In the genomic region with DNA sequence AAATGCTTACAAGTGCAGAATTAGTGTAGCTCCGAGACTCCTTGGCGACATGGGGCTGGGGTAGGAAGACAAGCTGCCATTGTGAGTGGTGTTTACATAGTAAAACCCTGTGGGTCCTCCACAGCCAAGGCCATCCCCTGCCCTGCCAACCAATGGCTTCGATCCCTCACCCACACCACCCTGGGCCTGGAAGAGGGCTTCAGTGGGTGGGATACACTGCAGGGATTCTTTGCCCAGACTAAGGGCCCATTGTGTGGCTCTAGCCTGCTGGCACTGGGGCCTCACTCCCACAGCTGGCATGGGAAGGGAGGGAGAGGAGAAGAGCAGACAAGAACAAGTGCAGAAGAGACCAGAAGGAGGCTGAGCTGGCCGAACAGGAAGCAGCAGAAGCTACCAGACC, we compare ENCODE assay signal across 12 mouse cellular contexts. TPM values are rescaled to one million over a fixed set of nuclear protein-coding genes. Genes with fewer than 3 reads are reported as not detected.
DNase-seq lines count a peak whose midpoint lies in the region; ATAC-seq and TF ChIP-seq lines count a peak whose summit lies in the region.
"Had no signal": no experiment of that assay in that cellular context is flagged by ENCODE, and none has a peak within 500 bp of the region (broad histone marks: within the 10 kb centered on the region; RNA-seq: fewer than 3 reads in every experiment).

No protein-coding gene starts in this region.

- ATAC-seq in forebrain, embryonic 13.5 days: no peak
- no peak for ATAC-seq in forebrain, embryonic 14.5 days
- ATAC-seq in stomach, embryonic 15.5 days (ENCODE audit: insufficient read depth, low FRiP score, low read depth): peak; percentile 12; the same call in 1 of the 2 replicates
- ATAC-seq in stomach, postnatal 0 days (ENCODE audit: low FRiP score, low TSS enrichment): no peak
- ATAC-seq in kidney, embryonic 16.5 days (ENCODE audit: low FRiP score, low TSS enrichment): no peak

- no peak overlapping the region for H3K27ac ChIP-seq in forebrain, embryonic 13.5 days
- H3K27ac ChIP-seq in forebrain, embryonic 14.5 days (ENCODE audit: low read depth, low read length): no peak overlapping the region
- H3K27ac ChIP-seq in stomach, embryonic 15.5 days: no peak overlapping the region
- no peak overlapping the region for H3K27ac ChIP-seq in stomach, postnatal 0 days (replicated peaks)
- no peak overlapping the region for H3K27ac ChIP-seq in kidney, embryonic 16.5 days (ENCODE audit: low read length)
- H3K27ac ChIP-seq: embryonic facial prominence, embryonic 15.5 days; macrophage had no signal

- H3K9me3 ChIP-seq in forebrain, embryonic 13.5 days (replicated peaks): no peaks in the 10 kb centered on the region
- no peaks in the 10 kb centered on the region for H3K9me3 ChIP-seq in forebrain, embryonic 14.5 days (replicated peaks; ENCODE audit: control insufficient read depth, low read length)
- no peaks in the 10 kb centered on the region for H3K9me3 ChIP-seq in stomach, embryonic 15.5 days
- H3K9me3 ChIP-seq in stomach, postnatal 0 days (ENCODE audit: control insufficient read depth, low read length): no peaks in the 10 kb centered on the region
- no peaks in the 10 kb centered on the region for H3K9me3 ChIP-seq in kidney, embryonic 16.5 days (ENCODE audit: low read length)
- H3K9me3 ChIP-seq: embryonic facial prominence, embryonic 15.5 days had no signal

- WGBS in forebrain, embryonic 13.5 days: 63% methylated on average over 4 of the region's 4 CpGs
- WGBS in forebrain, embryonic 14.5 days: 69% methylated on average over 4 of the region's 4 CpGs
- WGBS in stomach, embryonic 15.5 days: 68% methylated on average over 4 of the region's 4 CpGs
- WGBS in stomach, postnatal 0 days: 60% methylated on average over 4 of the region's 4 CpGs
- WGBS in kidney, embryonic 16.5 days: 77% methylated on average over 4 of the region's 4 CpGs

- peaks cover 27% of the 10 kb centered on the region for H3K4me1 ChIP-seq in forebrain, embryonic 13.5 days
- H3K4me1 ChIP-seq in forebrain, embryonic 14.5 days (ENCODE audit: control insufficient read depth, insufficient read depth, low read length): peaks cover 13% of the 10 kb centered on the region
- H3K4me1 ChIP-seq in stomach, embryonic 15.5 days: peaks cover 8% of the 10 kb centered on the region
- H3K4me1 ChIP-seq in stomach, postnatal 0 days (replicated peaks; ENCODE audit: control insufficient read depth, insufficient read depth): no peaks in the 10 kb centered on the region
- H3K4me1 ChIP-seq in kidney, embryonic 16.5 days (ENCODE audit: insufficient read depth, low read length): peaks cover 9% of the 10 kb centered on the region

- H3K4me3 ChIP-seq in forebrain, embryonic 13.5 days: peak overlapping the region; percentile 80; the same call in 1 of the 2 replicates
- no peak overlapping the region for H3K4me3 ChIP-seq in forebrain, embryonic 14.5 days (ENCODE audit: low read depth, low read length)
- H3K4me3 ChIP-seq in stomach, embryonic 15.5 days (replicated peaks): no peak overlapping the region
- H3K4me3 ChIP-seq in stomach, postnatal 0 days (ENCODE audit: low read depth, low read length): no peak overlapping the region
- H3K4me3 ChIP-seq in kidney, embryonic 16.5 days (ENCODE audit: low read length): no peak overlapping the region

- no peak for TF ChIP-seq EP300 in stomach, postnatal 0 days (optimal IDR thresholded peaks at IDR 0.05)

- no peak for DNase-seq in forebrain, embryonic 14.5 days (ENCODE audit: low spot score)
- DNase-seq in stomach, postnatal 0 days (ENCODE audit: low spot score): no peak
- peak; percentile 55 to 60 for DNase-seq in left cerebral cortex, postnatal 10 days (ENCODE audit: extremely low spot score in 1 of 2, low spot score in 2 of 2)
- peak; percentile 77 for DNase-seq in telencephalon, adult 2 months (ENCODE audit: low read depth, low spot score)
- DNase-seq in adrenal gland, adult 8-10 months: no peak
- DNase-seq: B cell, adult 2 months; thymus, adult 18-20 months had no signal

- H3K9ac ChIP-seq in forebrain, embryonic 13.5 days: no peak overlapping the region
- H3K9ac ChIP-seq in forebrain, embryonic 14.5 days (ENCODE audit: low read length): no peak overlapping the region
- no peak overlapping the region for H3K9ac ChIP-seq in stomach, embryonic 15.5 days
- no peak overlapping the region for H3K9ac ChIP-seq in stomach, postnatal 0 days (ENCODE audit: low read length)
- H3K9ac ChIP-seq in kidney, embryonic 16.5 days (replicated peaks; ENCODE audit: low read length): no peak overlapping the region
- H3K9ac ChIP-seq: embryonic facial prominence, embryonic 15.5 days had no signal

- H3K36me3 ChIP-seq in forebrain, embryonic 13.5 days (ENCODE audit: poor library complexity, severe bottlenecking): peaks cover 5% of the 10 kb centered on the region; the same call in 1 of the 2 replicates
- H3K36me3 ChIP-seq in forebrain, embryonic 14.5 days (ENCODE audit: control insufficient read depth, insufficient read depth, low read length): no peaks in the 10 kb centered on the region
- H3K36me3 ChIP-seq in stomach, embryonic 15.5 days: no peaks in the 10 kb centered on the region
- H3K36me3 ChIP-seq in stomach, postnatal 0 days (ENCODE audit: control insufficient read depth, insufficient read depth, low read length): no peaks in the 10 kb centered on the region
- H3K36me3 ChIP-seq in kidney, embryonic 16.5 days (ENCODE audit: insufficient read depth, low read length): no peaks in the 10 kb centered on the region
- H3K36me3 ChIP-seq: embryonic facial prominence, embryonic 15.5 days had no signal

- intact Hi-C loops in left cerebral cortex, postnatal 10 days (cut with DNase I): no loop called here

- H3K27me3 ChIP-seq in forebrain, embryonic 13.5 days: peaks cover 3% of the 10 kb centered on the region; the same call in 1 of the 2 replicates
- H3K27me3 ChIP-seq in forebrain, embryonic 14.5 days (replicated peaks; ENCODE audit: control insufficient read depth, insufficient read depth, low read length): no peaks in the 10 kb centered on the region
- H3K27me3 ChIP-seq in stomach, embryonic 15.5 days (replicated peaks): no peaks in the 10 kb centered on the region
- H3K27me3 ChIP-seq in stomach, postnatal 0 days (ENCODE audit: control insufficient read depth, insufficient read depth, low read length): no peaks in the 10 kb centered on the region
- H3K27me3 ChIP-seq in kidney, embryonic 16.5 days (ENCODE audit: insufficient read depth, low read length): no peaks in the 10 kb centered on the region
- H3K27me3 ChIP-seq: embryonic facial prominence, embryonic 15.5 days had no signal

- no peak overlapping the region for H3K4me2 ChIP-seq in forebrain, embryonic 13.5 days
- no peak overlapping the region for H3K4me2 ChIP-seq in forebrain, embryonic 14.5 days (ENCODE audit: low read length)
- H3K4me2 ChIP-seq in stomach, embryonic 15.5 days: no peak overlapping the region
- no peak overlapping the region for H3K4me2 ChIP-seq in stomach, postnatal 0 days (replicated peaks; ENCODE audit: low read depth)
- no peak overlapping the region for H3K4me2 ChIP-seq in kidney, embryonic 16.5 days (replicated peaks; ENCODE audit: low read depth, low read length)

- TF ChIP-seq CTCF in stomach, postnatal 0 days (IDR thresholded peaks at IDR 0.05; ENCODE audit: low read depth): no peak

RNA-seq across cellular contexts. Expression of gene Scamp5, which starts 1.1 kb away (rescaled TPM):
- polyA plus RNA-seq in forebrain, embryonic 13.5 days (2015; fragmentation: Nextera tagmentation; extraction: Ambion mirVana): 52.2 and 62.1 TPM in 2 replicates
- 73.9 and 91.1 TPM in 2 replicates for polyA plus RNA-seq in forebrain, embryonic 14.5 days (2014; fragmentation: Nextera tagmentation; extraction: Ambion mirVana)
- 19.8 and 22.4 TPM in 2 replicates for polyA plus RNA-seq in stomach, embryonic 15.5 days (2015; fragmentation: Nextera tagmentation; extraction: Ambion mirVana)
- polyA plus RNA-seq in stomach, postnatal 0 days (2015; fragmentation: Nextera tagmentation; extraction: Ambion mirVana): 42.4 and 48.7 TPM in 2 replicates
- 100 to 1,000 TPM; 387 to 389 TPM for total RNA-seq in left cerebral cortex, postnatal 10 days (2021)
- total RNA-seq in adrenal gland, adult 8-10 months (2022): 10 to 100 TPM; 12.4 to 30.5 (median 21.9) TPM
- polyA plus RNA-seq in kidney, embryonic 16.5 days (2015; fragmentation: Nextera tagmentation; extraction: Ambion mirVana): 17.7 and 20.2 TPM in 2 replicates

RNA-seq across cellular contexts. Expression of gene Ppcdc, which starts 29.0 kb away (rescaled TPM):
- 26.1 TPM in 2 replicates for polyA plus RNA-seq in forebrain, embryonic 13.5 days (2015; fragmentation: Nextera tagmentation; extraction: Ambion mirVana)
- 19.2 and 21.0 TPM in 2 replicates for polyA plus RNA-seq in forebrain, embryonic 14.5 days (2014; fragmentation: Nextera tagmentation; extraction: Ambion mirVana)
- polyA plus RNA-seq in stomach, embryonic 15.5 days (2015; fragmentation: Nextera tagmentation; extraction: Ambion mirVana): 23.6 and 31.6 TPM in 2 replicates
- 14.2 and 16.2 TPM in 2 replicates for polyA plus RNA-seq in stomach, postnatal 0 days (2015; fragmentation: Nextera tagmentation; extraction: Ambion mirVana)
- 10 to 100 TPM; 11.7 to 13.0 TPM for total RNA-seq in left cerebral cortex, postnatal 10 days (2021)
- 10 to 100 TPM; 20.8 to 35.1 (median 25.2) TPM for total RNA-seq in adrenal gland, adult 8-10 months (2022)
- 29.7 and 30.5 TPM in 2 replicates for polyA plus RNA-seq in kidney, embryonic 16.5 days (2015; fragmentation: Nextera tagmentation; extraction: Ambion mirVana)

RNA-seq across cellular contexts. Expression of gene Rpp25, which starts 34.9 kb away (rescaled TPM):
- polyA plus RNA-seq in forebrain, embryonic 13.5 days (2015; fragmentation: Nextera tagmentation; extraction: Ambion mirVana): 11.0 and 12.8 TPM in 2 replicates
- 18.5 and 20.4 TPM in 2 replicates for polyA plus RNA-seq in forebrain, embryonic 14.5 days (2014; fragmentation: Nextera tagmentation; extraction: Ambion mirVana)
- 6.0 and 6.1 TPM in 2 replicates for polyA plus RNA-seq in stomach, embryonic 15.5 days (2015; fragmentation: Nextera tagmentation; extraction: Ambion mirVana)
- polyA plus RNA-seq in stomach, postnatal 0 days (2015; fragmentation: Nextera tagmentation; extraction: Ambion mirVana): 24.3 and 26.5 TPM in 2 replicates
- 10 to 100 TPM; 14.1 to 14.8 TPM for total RNA-seq in left cerebral cortex, postnatal 10 days (2021)
- 1 to 10 TPM; 3.8 to 9.1 (median 5.3) TPM for total RNA-seq in adrenal gland, adult 8-10 months (2022)
- polyA plus RNA-seq in kidney, embryonic 16.5 days (2015; fragmentation: Nextera tagmentation; extraction: Ambion mirVana): 5.5 and 6.4 TPM in 2 replicates

RNA-seq across cellular contexts. Expression of gene Cox5a, which starts 52.2 kb away (rescaled TPM):
- polyA plus RNA-seq in forebrain, embryonic 13.5 days (2015; fragmentation: Nextera tagmentation; extraction: Ambion mirVana): 775 and 903 TPM in 2 replicates
- 791 and 827 TPM in 2 replicates for polyA plus RNA-seq in forebrain, embryonic 14.5 days (2014; fragmentation: Nextera tagmentation; extraction: Ambion mirVana)
- 621 and 623 TPM in 2 replicates for polyA plus RNA-seq in stomach, embryonic 15.5 days (2015; fragmentation: Nextera tagmentation; extraction: Ambion mirVana)
- polyA plus RNA-seq in stomach, postnatal 0 days (2015; fragmentation: Nextera tagmentation; extraction: Ambion mirVana): 991 and 1,062 TPM in 2 replicates
- 100 to 1,000 TPM; 501 to 523 TPM for total RNA-seq in left cerebral cortex, postnatal 10 days (2021)
- 100 to 1,000 TPM; 236 to 400 (median 335) TPM for total RNA-seq in adrenal gland, adult 8-10 months (2022)
- 670 and 691 TPM in 2 replicates for polyA plus RNA-seq in kidney, embryonic 16.5 days (2015; fragmentation: Nextera tagmentation; extraction: Ambion mirVana)

Comparison
In these comparisons a context has a peak if more than half of its experiments do, and no peak if none do; other contexts are left out.
1. DNase-seq: peak in left cerebral cortex, postnatal 10 days (2 of 2) and telencephalon, adult 2 months (single experiment); none in forebrain, embryonic 14.5 days (single experiment), stomach, postnatal 0 days (single experiment) and adrenal gland, adult 8-10 months (single experiment).